Mouse (Mus musculus) embryonic facial prominence, embryonic 14.5 days (tissue): ENCODE measurements at regions not wholly inside any gene's neighbourhood (a gene's known extent, or its start where the extent isn't known, plus 50 kb on each side); places are given as distances from the start of the nearest gene placed in this dataset. TPM values are rescaled to one million over a fixed set of nuclear protein-coding genes. Genes with fewer than 3 reads are reported as not detected.
"Not testable (repeated sequence)": the region's sequence is repeated elsewhere in the genome, so short reads cannot be mapped to it uniquely, and the experiment has no call there.

Source experiments
- ATAC-seq: fragments of 200-750 bp; cut with Nextera tagmentation; 2 replicates; pipeline ENCODE4 v1.8.0; 2017; ENCODE audit warnings: low read depth, moderate number of reproducible peaks, moderate TSS enrichment
- DNase-seq: peaks from one replicate; pipeline ENCODE4 v3.0.0-alpha.2; 2015; ENCODE audit warnings: low spot score
- H3K27ac ChIP-seq: fragments of 300-500 bp; sonication (generic); replicated peaks from 2 replicates; pipeline ENCODE4 v1.5.1; 2014; ENCODE audit warnings: low read depth, mild to moderate bottlenecking, low read length, moderate library complexity
- H3K27me3 ChIP-seq: fragments of 300-500 bp; sonication (generic); replicated peaks from 2 replicates; pipeline ENCODE4 v1.6.1; 2014; ENCODE audit warnings: low read length; ENCODE audit not compliant: control insufficient read depth, insufficient read depth
- H3K36me3 ChIP-seq: fragments of 300-500 bp; sonication (generic); 2 replicates; pipeline ENCODE4 v1.6.1; 2014; ENCODE audit warnings: low read length, mixed read lengths; ENCODE audit not compliant: control insufficient read depth, insufficient read depth
- H3K4me1 ChIP-seq: fragments of 300-500 bp; sonication (generic); 2 replicates; pipeline ENCODE4 v1.6.1; 2014; ENCODE audit warnings: antibody characterized with exemption, low read length; ENCODE audit not compliant: control insufficient read depth, insufficient read depth
- H3K4me2 ChIP-seq: fragments of 300-500 bp; sonication (generic); 2 replicates; pipeline ENCODE4 v1.6.1; 2014; ENCODE audit warnings: low read depth, mild to moderate bottlenecking, low read length, moderate library complexity, mixed read lengths
- H3K4me3 ChIP-seq: fragments of 300-500 bp; sonication (generic); 2 replicates; pipeline ENCODE4 v1.5.1; 2014; ENCODE audit warnings: low read depth, mild to moderate bottlenecking, low read length
- H3K9ac ChIP-seq: fragments of 300-500 bp; sonication (generic); 2 replicates; pipeline ENCODE4 v1.6.1; 2014; ENCODE audit warnings: low read depth, mild to moderate bottlenecking, low read length, moderate library complexity, mixed read lengths
- H3K9me3 ChIP-seq: fragments of 300-500 bp; sonication (generic); 2 replicates; pipeline ENCODE4 v1.6.1; 2016; ENCODE audit warnings: low read length; ENCODE audit not compliant: control insufficient read depth
- WGBS: fragments of 180-500 bp; shearing (Covaris S2); extraction: QIAGEN DNeasy Blood & Tissue Kit; methylation state at CpG from one replicate; pipeline ENCODE4 v1.1.7; 2014; 5-methylcytosine and 5-hydroxymethylcytosine counted together
- microRNA-seq: library from miRNA; unstranded; fragments of <30 nt; microRNA quantifications from one replicate; pipeline ENCODE4, GENCODE M21; 2016; ENCODE audit warnings: borderline number of aligned reads

DNA sequence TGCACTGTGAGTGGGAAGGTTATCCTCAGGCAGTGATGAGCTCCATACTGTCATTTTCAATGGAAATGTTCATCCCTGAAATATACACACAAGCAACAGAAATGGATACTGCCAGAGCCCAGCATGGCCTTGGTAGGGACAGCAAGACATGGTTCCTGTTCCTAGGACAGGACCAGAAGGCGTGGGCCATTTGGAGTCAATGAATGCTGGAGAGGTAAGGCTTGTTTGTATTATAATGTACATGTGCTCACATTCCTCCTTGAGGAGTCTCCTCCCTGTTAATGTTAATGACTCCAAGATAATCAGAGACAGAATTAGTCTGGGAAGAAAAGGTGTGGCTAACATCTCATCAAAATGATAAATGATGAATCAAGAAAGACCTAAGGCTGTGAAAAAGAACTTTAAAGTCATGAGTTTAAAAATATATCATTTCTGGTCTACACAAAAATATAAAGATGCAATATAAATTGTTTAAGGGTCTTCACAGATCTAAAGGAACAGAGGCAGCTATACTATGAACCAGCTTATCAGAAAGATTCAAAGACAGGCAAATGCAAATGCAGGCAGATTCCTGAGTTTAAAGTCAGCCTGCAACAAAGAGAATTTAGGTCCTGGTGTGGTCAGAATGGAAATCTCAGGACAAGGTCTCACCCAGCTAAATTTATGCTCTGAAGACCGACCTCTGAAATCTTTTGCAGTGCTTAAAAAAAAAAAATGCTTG is 51.6 kb upstream of the Zfp808 start:
- not testable (repeated sequence) for H3K27ac ChIP-seq, H3K9me3 ChIP-seq, ATAC-seq, H3K27me3 ChIP-seq, H3K4me1 ChIP-seq, H3K4me3 ChIP-seq, H3K4me2 ChIP-seq, H3K9ac ChIP-seq, DNase-seq, H3K36me3 ChIP-seq
- 56% methylated on average over 2 of the region's 2 CpGs for WGBS

- ATAC-seq, H3K9ac ChIP-seq, H3K9me3 ChIP-seq, H3K27me3 ChIP-seq, H3K36me3 ChIP-seq, DNase-seq, H3K4me2 ChIP-seq, H3K4me3 ChIP-seq, H3K4me1 ChIP-seq, H3K27ac ChIP-seq: not testable (repeated sequence)
- WGBS: 88% methylated on average over 9 of the region's 9 CpGs
Observed at GRCm38 (mm10) chr13:62078893-62079292, 50.8 kb upstream of the Zfp808 start.

Small RNA genes lying in the stretch of these regions (microRNA-seq; reads per million reads assigned to microRNA genes)
- gene Gm25649: not detected
